Mouse (Mus musculus) urinary bladder, postnatal 25 days (tissue): ENCODE measurements around the gene Tmem168.

Experiments used
- DNase-seq: peaks from one replicate; pipeline ENCODE4 v3.0.0; 2022; ENCODE audit warnings: low spot score

Tmem168 gene

GRCm38 (mm10) chr6:13586154-13586553 is 21.7 kb downstream of the Tmem168 start:
- no peak for DNase-seq

GRCm38 (mm10) chr6:13584788-13585187 is 23.1 kb downstream of the Tmem168 start:
- no peak for DNase-seq

DNA sequence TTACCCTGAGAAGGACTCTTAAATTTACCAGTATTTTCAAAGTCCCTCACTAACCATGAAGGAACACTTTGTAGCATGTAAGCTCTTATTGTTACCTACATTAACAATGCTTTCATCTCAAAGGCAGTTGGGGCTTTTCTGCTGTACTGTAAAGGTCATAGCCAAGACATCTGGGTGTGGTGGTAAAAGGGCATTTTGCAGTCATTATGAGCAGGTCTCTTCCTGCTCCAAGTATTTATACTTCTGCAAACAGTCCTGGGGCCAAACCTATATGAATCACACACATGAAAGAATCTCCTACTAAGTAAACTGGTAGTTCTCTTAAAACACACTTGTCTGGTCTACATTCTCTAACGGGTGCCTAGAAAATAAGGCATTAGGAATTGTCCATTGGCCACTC is 25.8 kb downstream of the Tmem168 start:
- no peak for DNase-seq

- no peak for DNase-seq
These were observed 42.2 kb downstream of the Tmem168 start for GRCm38 (mm10) chr6:13565734-13566133.

- no peak for DNase-seq
These were observed 52.6 kb downstream of the Tmem168 start for GRCm38 (mm10) chr6:13555266-13555665.

GRCm38 (mm10) chr6:13541761-13542160 is 66.1 kb downstream of the Tmem168 start:
- no peak for DNase-seq

DNA sequence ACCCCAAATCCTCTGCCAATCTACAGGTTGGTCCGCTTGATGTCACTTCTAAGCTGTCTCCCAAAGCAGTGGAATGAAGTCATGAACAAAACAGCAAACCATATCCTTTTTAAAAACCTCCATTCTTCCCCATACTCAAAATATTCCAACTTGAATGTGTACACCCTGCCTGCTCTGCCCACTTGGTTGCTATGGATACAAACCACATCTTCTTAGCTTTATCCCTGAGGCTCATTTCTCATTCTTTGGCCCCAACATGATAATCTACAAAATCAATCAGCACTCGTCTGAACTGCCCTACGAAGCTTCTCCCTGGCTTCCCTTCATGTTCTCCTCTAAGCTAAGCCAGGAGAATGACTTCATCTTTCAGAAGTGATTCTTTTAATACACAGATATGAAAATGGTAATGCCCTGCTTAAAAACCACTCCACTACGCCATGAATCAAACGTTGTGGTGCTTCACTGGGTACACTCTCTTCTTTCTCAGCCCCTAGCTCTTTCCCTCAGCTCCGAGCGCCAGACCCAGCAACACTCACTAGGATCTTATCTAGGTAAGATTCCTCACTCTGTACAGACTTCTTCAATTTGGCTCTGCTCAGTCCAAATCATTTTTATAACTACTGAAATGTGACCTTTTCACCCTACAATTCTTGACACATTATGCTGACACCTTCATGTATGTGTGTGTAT is 70.5 kb downstream of the Tmem168 start:
- DNase-seq, result no peak
